In genomic region chr14:8327371-8327770, GRCm38 (mm10) we compare ENCODE assay signal across 14 mouse cellular contexts. TPM values are rescaled to one million over a fixed set of nuclear protein-coding genes. Genes with fewer than 3 reads are reported as not detected.
A peak's percentile ranks its signal among the peaks of the same experiment; 100 is the strongest.
DNase-seq lines count a peak whose midpoint lies in the region; ATAC-seq and TF ChIP-seq lines count a peak whose summit lies in the region.
"Had no signal": no experiment of that assay in that cellular context is flagged by ENCODE, and none has a peak within 500 bp of the region (broad histone marks: within the 10 kb centered on the region; RNA-seq: fewer than 3 reads in every experiment).

No protein-coding gene starts in this region.

- no peak for TF ChIP-seq CTCF in liver, postnatal 0 days (IDR thresholded peaks at IDR 0.05; ENCODE audit: low read depth)

- peak; percentile 51 for ATAC-seq in liver, embryonic 15.5 days (ENCODE audit: insufficient read depth)
- no peak for ATAC-seq in liver, embryonic 11.5 days (replicated peaks; ENCODE audit: low FRiP score)
- ATAC-seq in liver, postnatal 0 days, result peak; percentile 61

- intact Hi-C loops in heart, postnatal 25 days (cut with DNase I), result no loop called here

- H3K27me3 ChIP-seq in liver, embryonic 15.5 days, result no peaks in the 10 kb centered on the region
- H3K27me3 ChIP-seq in liver, embryonic 11.5 days (replicated peaks; ENCODE audit: control insufficient read depth, insufficient read depth, low read length), result no peaks in the 10 kb centered on the region
- H3K27me3 ChIP-seq in liver, postnatal 0 days (ENCODE audit: insufficient read depth, low read length), result no peaks in the 10 kb centered on the region
- H3K27me3 ChIP-seq: CH12.LX had no signal

- H3K4me2 ChIP-seq in liver, embryonic 15.5 days, result no peak overlapping the region
- no peak overlapping the region for H3K4me2 ChIP-seq in liver, embryonic 11.5 days
- no peak overlapping the region for H3K4me2 ChIP-seq in liver, postnatal 0 days (ENCODE audit: low read depth, low read length)

- H3K36me3 ChIP-seq in liver, embryonic 15.5 days (replicated peaks), result no peaks in the 10 kb centered on the region
- no peaks in the 10 kb centered on the region for H3K36me3 ChIP-seq in liver, embryonic 11.5 days (ENCODE audit: control insufficient read depth, insufficient read depth, low read length)
- no peaks in the 10 kb centered on the region for H3K36me3 ChIP-seq in liver, postnatal 0 days (replicated peaks; ENCODE audit: insufficient read depth, low read length)

- no peak for TF ChIP-seq EP300 in liver, postnatal 0 days (IDR thresholded peaks at IDR 0.05; ENCODE audit: low read depth)

- 39% methylated on average over 1 of the region's 1 CpGs for WGBS in liver, embryonic 15.5 days (ENCODE audit: insufficient replicate concordance)
- 33% methylated on average over 1 of the region's 1 CpGs for WGBS in liver, embryonic 11.5 days
- WGBS in liver, postnatal 0 days (ENCODE audit: insufficient replicate concordance), result 49% methylated on average over 1 of the region's 1 CpGs

- H3K9ac ChIP-seq in liver, embryonic 15.5 days, result no peak overlapping the region
- H3K9ac ChIP-seq in liver, embryonic 11.5 days (ENCODE audit: low read depth, low read length), result no peak overlapping the region
- H3K9ac ChIP-seq in liver, postnatal 0 days (replicated peaks), result no peak overlapping the region
- H3K9ac ChIP-seq: liver, embryonic 14.5 days had no signal

- no peak overlapping the region for H3K4me3 ChIP-seq in liver, embryonic 15.5 days (replicated peaks)
- H3K4me3 ChIP-seq in liver, embryonic 11.5 days (ENCODE audit: low read depth, low read length), result no peak overlapping the region
- H3K4me3 ChIP-seq in liver, postnatal 0 days (ENCODE audit: low read depth, low read length), result no peak overlapping the region

- no peaks in the 10 kb centered on the region for H3K4me1 ChIP-seq in liver, embryonic 15.5 days (replicated peaks)
- no peaks in the 10 kb centered on the region for H3K4me1 ChIP-seq in liver, embryonic 11.5 days (replicated peaks; ENCODE audit: control insufficient read depth, insufficient read depth, low read length)
- no peaks in the 10 kb centered on the region for H3K4me1 ChIP-seq in liver, postnatal 0 days (ENCODE audit: insufficient read depth)

- DNase-seq in heart, adult 11 months, result peak; percentile 90
- no peak for DNase-seq in heart, postnatal 25 days (ENCODE audit: low spot score)
- no peak for DNase-seq in liver, embryonic 11.5 days (ENCODE audit: low spot score)
- peak; percentile 72 for DNase-seq in kidney, adult 18-20 months
- DNase-seq in liver, postnatal 0 days, result peak; percentile 29
- no peak for DNase-seq in right cerebral cortex, adult 2 months (ENCODE audit: low spot score in 2 of 2)
- no peak for DNase-seq in ovary, adult 18-20 months (ENCODE audit: low spot score)
- DNase-seq: right cerebral cortex, postnatal 25 days had no signal

- H3K27ac ChIP-seq in liver, embryonic 15.5 days (replicated peaks), result peak overlapping the region; percentile 48; the same call in 1 of the 2 replicates
- H3K27ac ChIP-seq in liver, embryonic 11.5 days (ENCODE audit: low read depth, low read length), result no peak overlapping the region
- peak overlapping the region; percentile 63 for H3K27ac ChIP-seq in liver, postnatal 0 days (ENCODE audit: low read depth)
- H3K27ac ChIP-seq: liver, embryonic 14.5 days had no signal

- no peaks in the 10 kb centered on the region for H3K9me3 ChIP-seq in liver, embryonic 15.5 days (replicated peaks)
- H3K9me3 ChIP-seq in liver, embryonic 11.5 days (ENCODE audit: control insufficient read depth, low read length), result no peaks in the 10 kb centered on the region
- no peaks in the 10 kb centered on the region for H3K9me3 ChIP-seq in liver, postnatal 0 days (ENCODE audit: low read length)

RNA-seq across cellular contexts. Expression of gene Fam107a, which starts 9.5 kb away (rescaled TPM):
- 10 to 100 TPM in 1 of 2 experiments, 1 to 10 TPM in 1; 4.8 to 10.6 TPM for total RNA-seq in heart, postnatal 25 days (2021)
- polyA plus RNA-seq in liver, embryonic 15.5 days (2015; fragmentation: Nextera tagmentation; extraction: Ambion mirVana), result 0.07 TPM in 1 of 2 replicates, not detected in the other
- polyA plus RNA-seq in liver, embryonic 11.5 days (2014; fragmentation: Nextera tagmentation; extraction: Ambion mirVana), result 0.08 and 0.53 TPM in 2 replicates
- not detected in 2 replicates for polyA plus RNA-seq in liver, postnatal 0 days (2015; fragmentation: Nextera tagmentation; extraction: Ambion mirVana)
- total RNA-seq: CH12.LX; megakaryocyte-erythroid progenitor cell, adult 5-6 weeks had no signal

RNA-seq across cellular contexts. Expression of gene Oit1, which starts 51.2 kb away (rescaled TPM):
- total RNA-seq in heart, postnatal 25 days (2021), result not detected
- polyA plus RNA-seq in liver, embryonic 15.5 days (2015; fragmentation: Nextera tagmentation; extraction: Ambion mirVana), result not detected in 2 replicates
- polyA plus RNA-seq in liver, embryonic 11.5 days (2014; fragmentation: Nextera tagmentation; extraction: Ambion mirVana), result not detected in 2 replicates
- polyA plus RNA-seq in liver, postnatal 0 days (2015; fragmentation: Nextera tagmentation; extraction: Ambion mirVana), result not detected in 2 replicates
- total RNA-seq: CH12.LX; layer of hippocampus, postnatal 10 days; megakaryocyte-erythroid progenitor cell, adult 5-6 weeks had no signal
- polyA plus RNA-seq: neural tube, embryonic 11.5 days had no signal

Comparison
In these comparisons a context has a peak if more than half of its experiments do, and no peak if none do; other contexts are left out.
1. DNase-seq: peak in heart, adult 11 months (single experiment), kidney, adult 18-20 months (single experiment) and liver, postnatal 0 days (single experiment); none in heart, postnatal 25 days (single experiment), liver, embryonic 11.5 days (single experiment), right cerebral cortex, adult 2 months (0 of 2) and ovary, adult 18-20 months (single experiment).